Mouse (Mus musculus): ENCODE measurements around the gene Oprm1.

The Oprm1 gene

DNA sequence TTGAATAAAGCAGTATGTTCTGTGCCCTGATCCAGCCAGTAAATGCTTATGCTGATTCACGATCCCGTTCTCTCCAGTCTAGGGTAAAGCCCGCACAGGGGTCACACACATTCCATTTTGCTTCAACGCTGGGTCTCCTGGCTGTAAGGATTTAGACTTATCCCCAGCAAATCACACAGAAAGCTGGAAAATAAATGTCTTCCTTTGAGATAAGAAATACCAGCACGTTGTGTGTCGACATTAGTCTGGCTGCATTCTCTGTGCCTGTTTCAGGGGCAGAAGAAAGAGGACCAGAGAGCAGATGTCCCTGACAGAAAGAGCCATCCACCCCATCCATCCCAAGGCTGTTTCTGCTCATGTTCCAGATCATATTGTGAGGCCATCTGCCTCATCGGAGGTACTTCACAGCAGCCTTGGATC is 319.1 kb downstream of the Oprm1 start:
- in situ Hi-C loops (cut with MboI, MseI) = loop anchor here (10.0 kb wide), 1 partner anchor 1043 kb away; no protein-coding TSS in a partner anchor

DNA sequence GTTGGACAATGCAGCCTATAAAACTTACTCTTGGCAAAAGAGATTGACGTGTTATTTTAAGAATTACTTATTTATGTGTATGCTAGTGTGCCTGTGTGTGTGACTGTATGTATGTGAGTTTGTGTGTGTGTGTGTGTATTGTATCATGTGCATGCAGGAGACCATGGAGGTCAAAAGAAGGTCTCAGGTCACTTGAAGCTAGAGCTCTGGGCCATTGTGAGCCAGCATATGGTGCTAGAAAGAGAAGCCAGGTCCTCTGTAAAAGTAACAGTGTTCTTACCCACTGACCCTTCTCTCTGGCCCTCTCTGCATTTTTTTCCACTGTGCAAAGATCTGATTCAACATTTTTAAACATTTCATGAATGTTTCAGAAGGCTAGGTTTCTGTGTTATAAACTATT is 319.7 kb downstream of the Oprm1 start:
- in situ Hi-C loops (cut with MboI, MseI) = loop anchor here (10.0 kb wide), 1 partner anchor 1043 kb away; no protein-coding TSS in a partner anchor
